Mouse (Mus musculus) bone marrow, adult 2 months (tissue): ENCODE data around the gene Prss48. TPM values are rescaled to one million over a fixed set of nuclear protein-coding genes. Genes with fewer than 3 reads are reported as not detected.
"Not testable (repeated sequence)": the region's sequence is repeated elsewhere in the genome, so short reads cannot be mapped to it uniquely, and the experiment has no call there.

Experiments
- H3K27ac ChIP-seq: fragments of 200-500 bp; 2 replicates; pipeline ENCODE4 v1.5.1; 2012; ENCODE audit warnings: low read depth, mild to moderate bottlenecking, control low read depth, inconsistent platforms, low read length; ENCODE audit not compliant: control insufficient read depth, poor library complexity, insufficient read depth
- H3K4me1 ChIP-seq: fragments of 200-500 bp; 2 replicates; pipeline ENCODE4 v1.6.1; 2011; ENCODE audit warnings: low read length; ENCODE audit not compliant: control insufficient read depth, insufficient read depth
- H3K4me3 ChIP-seq: fragments of 200-500 bp; replicated peaks from 2 replicates; pipeline ENCODE3; 2011; ENCODE audit warnings: mild to moderate bottlenecking, low read depth, low read length, control low read depth; ENCODE audit not compliant: control insufficient read depth
- CTCF ChIP-seq: fragments of 200-500 bp; IDR thresholded peaks from 2 replicates; pipeline ENCODE4 v1.5.1; 2011; ENCODE audit warnings: low read length, control low read depth; ENCODE audit not compliant: control insufficient read depth, insufficient read depth
- POLR2A ChIP-seq: fragments of 200-500 bp; IDR thresholded peaks from 2 replicates; pipeline ENCODE4 v1.6.1; 2011; ENCODE audit warnings: low read depth, mild to moderate bottlenecking, control low read depth, low read length, borderline replicate concordance; ENCODE audit not compliant: control insufficient read depth
- WGBS: fragments of 180-500 bp; shearing (Covaris S2); methylation state at CpG from one replicate; pipeline ENCODE4 v1.1.7; 2018; 5-methylcytosine and 5-hydroxymethylcytosine counted together
- polyA plus RNA-seq: library from polyadenylated mRNA; stranded (reverse); fragments of >200 nt; gene quantifications from 2 replicates; pipeline ENCODE4 v1.2.4, GENCODE M21; 2011; ENCODE audit warnings: low replicate concordance; ENCODE audit not compliant: missing spikeins, insufficient read depth, insufficient read length

Prss48 gene
- polyA plus RNA-seq, 1 experiment, result not detected

DNA sequence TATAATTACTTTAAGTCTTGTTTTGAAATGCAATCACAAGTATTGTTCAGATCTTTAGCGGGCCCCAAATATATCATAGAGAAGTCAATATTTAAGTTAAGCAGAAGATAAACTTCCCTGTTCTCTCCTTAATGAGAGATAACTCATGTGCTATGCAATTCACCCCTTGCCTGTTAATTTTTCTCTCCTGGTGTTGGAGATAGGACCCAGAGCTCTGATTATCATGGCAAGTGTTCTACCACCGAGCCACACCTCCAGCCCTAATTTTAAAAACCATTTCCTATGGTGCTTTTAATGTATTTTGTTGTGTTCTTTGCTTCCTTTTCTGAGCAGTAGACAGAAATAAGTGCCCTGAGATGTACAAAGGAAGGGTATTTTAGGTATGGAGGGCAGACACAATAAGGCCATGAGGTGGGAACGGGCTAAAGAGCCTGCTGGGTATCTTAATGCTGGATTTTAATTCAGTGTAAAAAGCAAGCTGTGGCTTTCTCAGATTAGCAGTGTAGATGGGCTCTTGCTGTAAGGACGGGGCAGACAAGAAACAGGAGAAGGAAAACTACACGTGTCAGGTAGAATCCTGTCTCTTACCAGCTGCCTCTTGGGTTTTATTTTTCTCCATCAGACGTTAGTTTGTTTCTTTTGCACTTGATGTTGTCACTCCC is 11.0 kb downstream of the Prss48 start:
- TF ChIP-seq CTCF (no peak), POLR2A (no peak)
- no peaks in the 10 kb centered on the region; the same call in 1 of the 2 replicates for H3K4me1 ChIP-seq
- 46% methylated on average over 6 of the region's 6 CpGs for WGBS
- no peak overlapping the region for H3K4me3 ChIP-seq
- no peak overlapping the region for H3K27ac ChIP-seq

DNA sequence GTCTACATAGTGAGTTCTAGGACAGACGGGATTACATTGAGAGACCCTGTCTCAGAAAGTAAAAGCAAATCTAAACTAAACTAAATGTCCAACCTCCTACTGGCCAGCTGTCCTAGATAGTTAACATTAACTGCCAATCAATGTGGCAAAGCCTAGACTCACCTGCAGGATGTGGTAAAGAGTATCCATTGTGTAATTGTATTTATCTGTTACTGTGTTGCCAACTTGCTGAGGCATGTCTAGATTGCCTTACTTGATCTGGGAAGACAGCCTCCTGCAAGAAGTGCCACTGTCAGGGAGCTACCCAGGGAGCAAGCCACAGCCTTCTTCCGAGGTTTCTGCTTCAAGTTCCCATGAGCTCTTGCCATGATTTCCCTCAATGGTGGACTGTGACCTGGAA is 15.1 kb downstream of the Prss48 start:
- WGBS, result 76% methylated on average over 2 of the region's 2 CpGs
- no peaks in the 10 kb centered on the region; the same call in 1 of the 2 replicates for H3K4me1 ChIP-seq
- no peak overlapping the region for H3K27ac ChIP-seq
- TF ChIP-seq POLR2A (no peak), CTCF (no peak)
- no peak overlapping the region for H3K4me3 ChIP-seq

DNA sequence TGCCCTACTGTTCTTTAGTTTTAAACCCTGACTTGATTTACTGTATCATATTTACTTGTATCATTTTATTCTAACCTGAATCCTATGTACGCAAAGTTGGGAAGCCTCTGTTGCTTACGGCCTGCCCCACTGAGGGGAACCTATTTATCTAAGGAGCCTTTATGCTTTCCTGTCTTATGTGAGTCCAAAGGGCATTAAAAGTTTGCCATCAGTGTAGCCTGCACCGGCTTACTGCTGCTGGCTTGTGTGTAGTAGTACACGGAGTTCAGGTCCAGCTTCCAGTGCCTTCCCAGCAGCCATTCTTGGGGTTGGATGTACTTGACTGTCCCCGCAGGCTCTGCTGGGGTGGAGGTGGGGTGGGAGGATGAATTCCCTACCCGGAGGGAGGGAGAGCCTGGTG is 17.8 kb downstream of the Prss48 start:
- H3K4me3 ChIP-seq, result no peak overlapping the region
- WGBS, result 87% methylated on average over 6 of the region's 6 CpGs
- H3K27ac ChIP-seq, result no peak overlapping the region
- H3K4me1 ChIP-seq, result no peaks in the 10 kb centered on the region
- TF ChIP-seq POLR2A, result no peak
- TF ChIP-seq CTCF, result no peak

- H3K4me3 ChIP-seq, H3K4me1 ChIP-seq, H3K27ac ChIP-seq: not testable (repeated sequence)
- 63% methylated on average over 3 of the region's 3 CpGs for WGBS
These were observed 20.5 kb downstream of the Prss48 start for GRCm38 (mm10) chr3:85981761-85982160.

GRCm38 (mm10) chr3:85980036-85980435 is 22.3 kb downstream of the Prss48 start:
- 91% methylated on average over 4 of the region's 4 CpGs for WGBS
- Histone ChIP-seq H3K4me3 (no peak overlapping the region), H3K4me1 (no peaks in the 10 kb centered on the region), H3K27ac (no peak overlapping the region)
- no peak for TF ChIP-seq POLR2A
- TF ChIP-seq CTCF, result no peak

DNA sequence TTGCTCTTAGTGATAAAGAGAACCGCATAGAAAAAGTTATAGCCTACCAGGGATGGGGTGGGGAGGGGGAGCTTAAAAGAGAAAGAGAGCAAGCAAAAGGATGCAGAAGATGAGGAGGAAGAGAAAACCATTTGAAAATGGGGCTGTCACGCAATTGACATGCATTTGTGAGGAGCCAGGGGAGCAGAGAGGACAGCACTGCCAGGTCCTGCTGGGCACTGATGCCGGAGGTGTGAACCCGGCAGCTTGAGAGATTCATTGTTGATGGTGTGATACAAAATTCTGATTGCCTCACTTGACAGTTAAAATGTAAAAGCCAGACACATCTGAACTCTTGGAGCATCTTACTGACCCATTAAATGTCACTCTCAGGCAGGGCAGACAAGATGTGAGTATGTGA is 27.8 kb downstream of the Prss48 start:
- Histone ChIP-seq H3K27ac (no peak overlapping the region), H3K4me3 (no peak overlapping the region), H3K4me1 (no peaks in the 10 kb centered on the region)
- TF ChIP-seq POLR2A (no peak), CTCF (no peak)
- 79% methylated on average over 4 of the region's 4 CpGs for WGBS

DNA sequence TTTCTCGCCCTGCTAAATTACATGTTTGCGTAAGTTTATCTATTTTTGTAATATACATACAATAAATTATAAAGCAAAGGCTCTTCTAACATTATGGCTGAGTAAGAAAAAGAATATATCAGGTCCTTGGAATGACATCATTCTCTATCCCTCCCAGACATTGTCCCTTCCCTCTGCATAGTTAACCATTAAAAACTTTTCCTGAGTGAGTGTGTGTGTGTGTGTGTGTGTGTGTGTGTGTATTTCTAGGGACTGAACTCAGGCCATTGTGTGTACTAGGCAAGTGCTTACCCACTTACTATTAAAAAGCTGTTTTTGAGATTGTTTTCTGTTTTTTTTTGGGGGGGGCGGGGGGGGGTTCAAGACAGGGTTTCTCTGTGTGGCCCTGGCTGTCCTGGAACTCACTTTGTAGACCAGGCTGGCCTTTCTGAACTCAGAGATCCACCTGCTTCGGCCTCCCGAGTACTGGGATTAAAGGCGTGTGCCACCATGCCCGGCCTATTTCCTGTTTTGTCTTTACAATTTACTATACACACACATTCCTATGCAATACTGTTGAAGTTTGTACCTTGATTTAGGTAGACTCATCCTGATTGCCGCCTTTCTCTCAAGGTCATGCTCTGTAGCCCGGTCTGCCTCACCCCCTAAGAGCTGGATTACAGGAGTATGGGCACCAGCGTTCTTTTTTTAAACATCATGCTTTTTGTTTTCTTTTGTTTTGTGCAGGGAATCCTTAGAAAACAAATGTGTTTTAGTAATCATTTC is 28.7 kb downstream of the Prss48 start:
- Histone ChIP-seq H3K27ac (no peak overlapping the region), H3K4me1 (no peaks in the 10 kb centered on the region), H3K4me3 (no peak overlapping the region)
- WGBS, result 84% methylated on average over 10 of the region's 10 CpGs
- TF ChIP-seq POLR2A, result no peak
- no peak for TF ChIP-seq CTCF

- no peaks in the 10 kb centered on the region for H3K4me1 ChIP-seq
- H3K4me3 ChIP-seq, result no peak overlapping the region
- H3K27ac ChIP-seq, result no peak overlapping the region
- WGBS, result 6% methylated on average over 13 of the region's 13 CpGs
- TF ChIP-seq POLR2A (no peak), CTCF (no peak)
These were observed 30.7 kb downstream of the Prss48 start for GRCm38 (mm10) chr3:85971599-85971975.
